Mouse (Mus musculus) ES-Bruce4 (cell line): ENCODE measurements at regions not wholly inside any gene's neighbourhood (a gene's known extent, or its start where the extent isn't known, plus 50 kb on each side); places are given as distances from the start of the nearest gene placed in this dataset.

Source experiments
- CTCF ChIP-seq: IDR thresholded peaks from one replicate; pipeline ENCODE4 v1.8.1; 2011; ENCODE audit warnings: low read depth, low read length
- EP300 ChIP-seq: IDR thresholded peaks from 2 replicates; pipeline ENCODE4 v1.6.1; 2011; ENCODE audit warnings: low read depth, low read length; ENCODE audit not compliant: insufficient read depth
- POLR2A ChIP-seq: IDR thresholded peaks from one replicate; pipeline ENCODE4 v1.8.1; 2011; ENCODE audit warnings: low read length; ENCODE audit not compliant: insufficient read depth

DNA sequence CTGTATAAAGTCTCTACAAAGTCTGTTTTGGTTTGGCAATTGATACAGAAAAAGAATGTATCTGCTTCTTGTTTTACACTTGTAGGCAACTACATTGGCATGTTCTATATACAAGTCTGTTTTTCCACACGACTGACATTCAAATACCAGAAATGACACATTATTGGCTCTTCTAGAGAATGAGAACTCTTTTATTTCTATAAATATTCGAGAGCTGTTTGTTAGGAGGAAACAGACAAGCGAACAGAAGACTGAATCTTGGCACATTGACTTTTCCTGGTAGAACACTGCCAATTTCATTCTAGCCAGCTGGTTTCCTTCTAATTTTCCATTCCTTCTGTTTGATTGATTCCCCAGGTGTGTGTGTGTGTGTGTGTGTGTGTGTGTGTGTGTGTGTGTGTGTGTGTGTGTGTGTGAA lies 270.1 kb upstream of the Megf9 start:
- no peak for TF ChIP-seq POLR2A
- TF ChIP-seq EP300: no peak
- TF ChIP-seq CTCF: no peak
